Mouse (Mus musculus) liver, adult 2 months (tissue): ENCODE measurements around the gene Stxbp3.

ENCODE experiments used
- CTCF ChIP-seq: fragments of 200-500 bp; IDR thresholded peaks from 2 replicates; pipeline ENCODE4 v1.5.1; 2011; ENCODE audit warnings: low read depth, low read length, control low read depth
- POLR2A ChIP-seq: fragments of 200-500 bp; IDR thresholded peaks from 2 replicates; pipeline ENCODE4 v1.6.1; 2011; ENCODE audit warnings: low read length, control low read depth; ENCODE audit not compliant: insufficient read depth; ENCODE audit errors: extremely low read depth

- TF ChIP-seq CTCF (peak; percentile 30; the same call in 1 of the 2 replicates), POLR2A (no peak)
These were observed 69.5 kb downstream of the Stxbp3 start for GRCm38 (mm10) chr3:108770725-108771368.
